Mouse (Mus musculus) liver, embryonic 14.5 days (tissue): ENCODE measurements around the gene Ugt2b34. TPM values are rescaled to one million over a fixed set of nuclear protein-coding genes. Genes with fewer than 3 reads are reported as not detected.

ENCODE experiments used
- ATAC-seq: fragments of 200-750 bp; cut with Nextera tagmentation; 2 replicates; pipeline ENCODE4 v1.8.0; 2017; ENCODE audit warnings: moderate number of reproducible peaks, mild to moderate bottlenecking, moderate library complexity; ENCODE audit not compliant: insufficient read depth
- DNase-seq, 3 experiments: peaks; one replicate each; pipeline ENCODE4 v3.0.0-alpha.2; 2012 to 2013; ENCODE audit warnings: low read depth in 3 of 3, low spot score in 3 of 3
- H3K27ac ChIP-seq: fragments of 300-500 bp; sonication (generic); 2 replicates; pipeline ENCODE4 v1.5.1; 2014; ENCODE audit warnings: moderate library complexity, mild to moderate bottlenecking, control low read depth, inconsistent platforms
- H3K27me3 ChIP-seq: fragments of 300-500 bp; sonication (generic); 2 replicates; pipeline ENCODE4 v1.6.1; 2014; ENCODE audit warnings: mild to moderate bottlenecking, low read length, moderate library complexity; ENCODE audit not compliant: control insufficient read depth, insufficient read depth
- H3K36me3 ChIP-seq: fragments of 300-500 bp; sonication (generic); replicated peaks from 2 replicates; pipeline ENCODE4 v1.6.1; 2014; ENCODE audit warnings: low read depth; ENCODE audit not compliant: control insufficient read depth, insufficient read depth
- H3K4me1 ChIP-seq, 2 experiments: fragments of 200-500 bp in 1 of 2; fragments of 300-500 bp in 1 of 2; sonication (generic) in 1 of 2; replicated peaks; 2 replicates each; pipeline ENCODE4 v1.6.1; 2012 to 2014; ENCODE audit warnings: antibody characterized with exemption in 1 of 2, inconsistent platforms in 1 of 2, low read length in 1 of 2; ENCODE audit not compliant: control insufficient read depth in 2 of 2, insufficient read depth in 2 of 2
- H3K4me2 ChIP-seq: fragments of 300-500 bp; sonication (generic); 2 replicates; pipeline ENCODE4 v1.6.1; 2014; ENCODE audit warnings: low read depth, mild to moderate bottlenecking, control low read depth, moderate library complexity
- H3K4me3 ChIP-seq, 2 experiments: fragments of 200-500 bp in 1 of 2; fragments of 300-500 bp in 1 of 2; sonication (generic) in 1 of 2; 2 replicates each; pipeline ENCODE4 v1.5.1; 2012 to 2014; ENCODE audit warnings: low read depth in 2 of 2, low read length in 2 of 2, mild to moderate bottlenecking in 2 of 2, control low read depth in 1 of 2, inconsistent platforms in 1 of 2, moderate library complexity in 1 of 2; ENCODE audit not compliant: insufficient read depth in 1 of 2
- H3K9ac ChIP-seq: fragments of 300-500 bp; sonication (generic); replicated peaks from 2 replicates; pipeline ENCODE4 v1.6.1; 2014; ENCODE audit warnings: mild to moderate bottlenecking, control low read depth, moderate library complexity
- H3K9me3 ChIP-seq: fragments of 300-500 bp; sonication (generic); 2 replicates; pipeline ENCODE4 v1.6.1; 2016; ENCODE audit warnings: low read length, mixed read lengths; ENCODE audit not compliant: control insufficient read depth
- CTCF ChIP-seq: IDR thresholded peaks from 2 replicates; pipeline ENCODE4 v1.5.1; 2016; ENCODE audit warnings: antibody characterized with exemption, low read depth, control low read depth
- EP300 ChIP-seq: IDR thresholded peaks from 2 replicates; pipeline ENCODE4 v1.6.1; 2016; ENCODE audit warnings: antibody characterized with exemption, low read depth
- WGBS: fragments of 180-500 bp; shearing (Covaris S2); extraction: QIAGEN DNeasy Blood & Tissue Kit; methylation state at CpG from one replicate; pipeline ENCODE4 v1.1.7; 2014; ENCODE audit not compliant: insufficient replicate concordance; 5-methylcytosine and 5-hydroxymethylcytosine counted together
- polyA plus RNA-seq, 2 experiments: library from polyadenylated mRNA; depleted of rRNA in 1 of 2; stranded (reverse) in 1 of 2; unstranded in 1 of 2; fragments of >200 nt; fragmentation: Nextera tagmentation in 1 of 2; extraction: Ambion mirVana in 1 of 2; gene quantifications; 2 replicates each; pipeline versions ENCODE4 v1.2.1 to v1.2.3; 2012 to 2014

Ugt2b34 gene
- polyA plus RNA-seq, 2 experiments = 46.3 to 51.0 TPM

DNA sequence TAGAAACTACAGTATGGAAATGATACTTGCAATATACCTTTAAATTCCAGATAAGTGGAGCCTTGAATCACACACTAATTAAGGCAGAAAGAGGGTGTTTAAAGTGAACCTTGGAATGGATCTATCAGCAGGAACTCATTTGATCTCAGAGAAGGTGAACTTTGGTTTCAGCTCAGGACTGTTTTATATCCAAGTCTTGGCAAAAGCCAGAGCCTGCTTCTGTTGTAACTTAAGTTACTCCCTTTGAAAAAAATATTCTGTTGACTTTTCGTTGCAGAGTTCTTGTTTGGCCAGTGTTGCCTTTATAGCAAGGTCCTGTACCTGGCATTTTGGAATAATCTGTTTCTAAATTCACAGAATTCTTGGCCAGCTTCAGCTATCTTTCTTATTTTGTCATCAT lies 4.0 kb upstream of the Ugt2b34 start:
- Histone ChIP-seq H3K36me3 (no peaks in the 10 kb centered on the region), H3K4me3 (no peak overlapping the region), H3K9me3 (no peaks in the 10 kb centered on the region), H3K9ac (no peak overlapping the region), H3K4me1 (no peaks in the 10 kb centered on the region), H3K27me3 (no peaks in the 10 kb centered on the region), H3K27ac (no peak overlapping the region), H3K4me2 (no peak overlapping the region)
- 16% methylated on average over 1 of the region's 1 CpGs for WGBS
- no peak for ATAC-seq
- DNase-seq = no peak
- TF ChIP-seq EP300 = no peak

DNA sequence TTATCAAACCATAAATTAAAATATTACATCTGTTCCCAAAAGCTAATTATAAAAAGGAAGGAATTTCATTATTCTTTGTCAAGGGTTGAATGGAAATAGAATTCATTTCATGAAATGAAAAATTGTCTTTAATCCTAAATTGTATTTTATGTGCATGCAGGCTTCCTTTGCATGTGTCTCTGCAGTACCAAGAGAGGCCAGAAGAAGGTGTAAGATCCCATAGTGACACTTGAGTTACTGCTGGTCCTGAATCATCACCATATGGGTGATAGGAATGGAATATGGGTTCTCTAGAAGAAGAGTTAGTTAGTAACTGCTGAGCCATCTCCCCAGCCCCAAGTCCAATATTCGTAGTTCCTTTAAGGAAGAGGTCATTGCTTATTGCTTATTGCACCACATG lies 16.8 kb downstream of the Ugt2b34 start:
- no peak for TF ChIP-seq CTCF
- TF ChIP-seq EP300 = no peak
- WGBS = 71% methylated on average over 1 of the region's 1 CpGs
- Histone ChIP-seq H3K27ac (no peak overlapping the region), H3K9me3 (no peaks in the 10 kb centered on the region), H3K4me1 (no peaks in the 10 kb centered on the region), H3K9ac (no peak overlapping the region), H3K4me3 (no peak overlapping the region), H3K4me2 (no peak overlapping the region), H3K27me3 (no peaks in the 10 kb centered on the region), H3K36me3 (no peaks in the 10 kb centered on the region; the same call in 1 of the 2 replicates)
- no peak for DNase-seq
- no peak for ATAC-seq

- TF ChIP-seq CTCF (no peak), EP300 (no peak)
- no peak for DNase-seq
- Histone ChIP-seq H3K4me3 (no peak overlapping the region), H3K36me3 (no peaks in the 10 kb centered on the region; the same call in 1 of the 2 replicates), H3K9ac (no peak overlapping the region), H3K4me2 (no peak overlapping the region), H3K9me3 (no peaks in the 10 kb centered on the region), H3K4me1 (no peaks in the 10 kb centered on the region), H3K27me3 (no peaks in the 10 kb centered on the region), H3K27ac (no peak overlapping the region)
- WGBS = 39% methylated on average over 1 of the region's 1 CpGs
- ATAC-seq = no peak
Observed at GRCm38 (mm10) chr5:86888420-86888819, 18.3 kb downstream of the Ugt2b34 start.

DNA sequence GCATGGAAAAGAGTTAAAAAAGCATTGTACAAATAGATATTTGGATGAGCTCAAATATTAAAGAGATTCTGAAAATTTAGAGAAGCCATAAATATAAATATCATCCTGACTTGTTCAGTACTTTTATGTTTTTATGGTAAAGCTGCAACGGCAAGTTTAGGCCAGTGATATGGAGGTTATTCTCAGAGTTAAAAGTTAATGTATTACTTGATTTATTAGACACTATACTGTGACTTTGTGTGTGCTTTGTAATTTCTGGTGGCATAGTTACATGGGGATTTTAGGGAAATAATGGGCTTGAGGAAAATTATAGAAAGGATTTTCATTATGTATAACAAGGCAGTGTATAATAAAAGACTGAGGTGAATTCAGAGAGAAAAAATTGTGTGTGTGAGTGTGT lies 19.7 kb downstream of the Ugt2b34 start:
- DNase-seq (no peak), ATAC-seq (no peak)
- H3K9ac ChIP-seq = no peak overlapping the region
- H3K27ac ChIP-seq = no peak overlapping the region
- H3K36me3 ChIP-seq = no peaks in the 10 kb centered on the region
- H3K27me3 ChIP-seq = no peaks in the 10 kb centered on the region
- 73% methylated on average over 1 of the region's 1 CpGs for WGBS
- no peak overlapping the region for H3K4me2 ChIP-seq
- TF ChIP-seq CTCF = no peak
- no peak for TF ChIP-seq EP300
- no peak overlapping the region for H3K4me3 ChIP-seq
- H3K4me1 ChIP-seq = no peaks in the 10 kb centered on the region
- no peaks in the 10 kb centered on the region for H3K9me3 ChIP-seq

DNA sequence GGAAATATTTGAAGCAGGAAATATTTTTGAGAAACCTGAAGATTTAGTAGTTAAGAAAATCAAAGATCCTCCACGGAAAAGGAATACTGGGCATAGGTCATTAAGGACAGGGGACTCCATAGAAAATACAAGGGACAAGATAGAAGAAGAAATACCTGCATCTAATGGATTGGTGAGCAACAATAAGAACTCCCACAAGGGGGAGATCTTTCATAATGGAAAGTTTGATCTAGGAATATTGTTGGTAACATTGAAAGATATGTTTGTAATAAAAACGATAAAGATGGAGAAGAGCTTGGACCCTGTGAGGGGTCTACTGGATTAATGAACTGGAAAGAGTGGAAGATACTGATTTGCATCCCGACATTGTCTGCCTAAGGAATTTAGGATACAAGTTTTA lies 20.1 kb downstream of the Ugt2b34 start:
- Histone ChIP-seq H3K4me1 (no peaks in the 10 kb centered on the region), H3K36me3 (no peaks in the 10 kb centered on the region), H3K9me3 (no peaks in the 10 kb centered on the region), H3K27me3 (no peaks in the 10 kb centered on the region), H3K27ac (no peak overlapping the region), H3K4me2 (no peak overlapping the region), H3K4me3 (no peak overlapping the region), H3K9ac (no peak overlapping the region)
- no peak for TF ChIP-seq EP300
- TF ChIP-seq CTCF = no peak
- WGBS = 30% methylated on average over 3 of the region's 3 CpGs
- DNase-seq = no peak
- no peak for ATAC-seq

DNA sequence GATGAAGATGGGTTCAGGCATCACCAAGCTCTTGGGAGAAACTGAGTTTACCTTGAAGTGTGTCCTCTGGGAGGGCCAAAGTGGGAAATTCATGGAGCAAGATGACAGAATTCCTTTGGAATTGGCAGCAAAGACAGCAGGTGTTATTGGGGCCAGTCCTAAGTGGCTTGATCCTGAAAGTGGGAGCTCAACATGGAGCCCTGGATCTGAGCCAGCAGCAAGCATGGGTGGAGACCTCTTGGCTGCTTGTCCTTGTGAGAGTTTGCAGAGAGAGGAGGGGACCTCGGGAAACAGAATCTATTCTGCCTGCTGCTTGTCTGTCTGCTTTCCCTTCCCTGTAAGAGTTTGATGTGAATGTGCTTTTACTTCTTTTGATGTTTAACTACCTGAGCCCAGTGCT lies 34.9 kb downstream of the Ugt2b34 start:
- no peak overlapping the region for H3K4me2 ChIP-seq
- WGBS = 35% methylated on average over 1 of the region's 1 CpGs

More for the DNA sequence above, 34.9 kb downstream of the Ugt2b34 start:
- ATAC-seq (no peak), DNase-seq (no peak)
- Histone ChIP-seq H3K27me3 (no peaks in the 10 kb centered on the region), H3K4me1 (no peaks in the 10 kb centered on the region), H3K9me3 (no peaks in the 10 kb centered on the region), H3K9ac (no peak overlapping the region), H3K4me3 (no peak overlapping the region), H3K36me3 (no peaks in the 10 kb centered on the region), H3K27ac (no peak overlapping the region)
- no peak for TF ChIP-seq CTCF
- TF ChIP-seq EP300 = no peak
